Mouse (Mus musculus) forebrain, embryonic 16.5 days (tissue): ENCODE results near the gene Timm8a2. TPM values are rescaled to one million over a fixed set of nuclear protein-coding genes. Genes with fewer than 3 reads are reported as not detected.

Experiments
- ATAC-seq: fragments of 200-750 bp; cut with Nextera tagmentation; 2 replicates; pipeline ENCODE4 v1.8.0; 2017; ENCODE audit warnings: mild to moderate bottlenecking, moderate library complexity
- H3K27ac ChIP-seq: fragments of 300-500 bp; sonication (generic); 2 replicates; pipeline ENCODE4 v1.5.1; 2014; ENCODE audit warnings: low read length, control low read depth
- H3K27me3 ChIP-seq: fragments of 300-500 bp; sonication (generic); replicated peaks from 2 replicates; pipeline ENCODE4 v1.6.1; 2014; ENCODE audit warnings: low read length; ENCODE audit not compliant: control insufficient read depth, insufficient read depth
- H3K36me3 ChIP-seq: fragments of 300-500 bp; sonication (generic); 2 replicates; pipeline ENCODE4 v1.6.1; 2014; ENCODE audit not compliant: control insufficient read depth, insufficient read depth
- H3K4me1 ChIP-seq: fragments of 300-500 bp; sonication (generic); replicated peaks from 2 replicates; pipeline ENCODE4 v1.6.1; 2014; ENCODE audit warnings: low read length; ENCODE audit not compliant: control insufficient read depth, insufficient read depth
- H3K4me2 ChIP-seq: fragments of 300-500 bp; sonication (generic); 2 replicates; pipeline ENCODE4 v1.6.1; 2014; ENCODE audit warnings: mild to moderate bottlenecking, low read length, control low read depth
- H3K4me3 ChIP-seq: fragments of 300-500 bp; sonication (generic); replicated peaks from 2 replicates; pipeline ENCODE4 v1.5.1; 2014; ENCODE audit warnings: mild to moderate bottlenecking, low read length, control low read depth
- H3K9ac ChIP-seq: fragments of 300-500 bp; sonication (generic); replicated peaks from 2 replicates; pipeline ENCODE4 v1.6.1; 2014; ENCODE audit warnings: low read depth, low read length, control low read depth
- H3K9me3 ChIP-seq: fragments of 300-500 bp; sonication (generic); 2 replicates; pipeline ENCODE4 v1.6.1; 2016; ENCODE audit warnings: low read length; ENCODE audit not compliant: control insufficient read depth
- WGBS: fragments of 180-500 bp; shearing (Covaris S2); extraction: QIAGEN DNeasy Blood & Tissue Kit; methylation state at CpG from one replicate; pipeline ENCODE4 v1.1.7; 2014; 5-methylcytosine and 5-hydroxymethylcytosine counted together
- polyA plus RNA-seq: library from polyadenylated mRNA; unstranded; fragments of >200 nt; fragmentation: Nextera tagmentation; extraction: Ambion mirVana; gene quantifications from 2 replicates; pipeline ENCODE4 v1.2.1, GENCODE M21; 2015

Gene Timm8a2
- polyA plus RNA-seq: not detected in 2 replicates

DNA sequence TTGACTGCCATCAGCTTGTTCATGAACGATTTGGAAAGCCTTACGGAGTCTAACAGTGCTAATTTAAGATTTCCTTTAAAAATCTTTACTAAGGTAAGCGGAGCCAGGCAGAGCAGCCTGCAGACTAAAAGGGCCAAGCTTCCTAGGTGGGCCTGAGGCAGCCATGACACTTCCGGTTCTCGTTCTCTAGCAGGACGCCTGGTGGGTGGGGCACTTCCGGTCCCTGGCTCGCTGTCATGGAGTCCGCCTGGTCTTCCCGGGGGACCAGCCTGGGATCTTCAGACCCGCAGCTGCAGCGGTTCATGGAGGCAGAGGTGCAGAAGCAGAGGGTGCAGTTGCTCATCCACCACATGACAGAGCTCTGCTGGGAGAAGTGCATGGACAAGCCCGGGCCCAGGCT is at the start of gene Timm8a2:
Gene Timm8a2, plus strand, starts transcription at position 224 of the 400 bp plus-strand sequence.
- no peak for ATAC-seq
- Histone ChIP-seq H3K36me3 (no peaks in the 10 kb centered on the region), H3K9ac (no peak within 1 kb of the TSS), H3K9me3 (peaks cover 2% of the 10 kb centered on the region; the same call in 1 of the 2 replicates), H3K4me2 (no peak within 1 kb of the TSS), H3K27me3 (no peaks in the 10 kb centered on the region), H3K4me1 (no peaks in the 10 kb centered on the region), H3K4me3 (no peak within 1 kb of the TSS), H3K27ac (no peak within 1 kb of the TSS)
- WGBS: 96% methylated on average over 13 of the region's 13 CpGs

DNA sequence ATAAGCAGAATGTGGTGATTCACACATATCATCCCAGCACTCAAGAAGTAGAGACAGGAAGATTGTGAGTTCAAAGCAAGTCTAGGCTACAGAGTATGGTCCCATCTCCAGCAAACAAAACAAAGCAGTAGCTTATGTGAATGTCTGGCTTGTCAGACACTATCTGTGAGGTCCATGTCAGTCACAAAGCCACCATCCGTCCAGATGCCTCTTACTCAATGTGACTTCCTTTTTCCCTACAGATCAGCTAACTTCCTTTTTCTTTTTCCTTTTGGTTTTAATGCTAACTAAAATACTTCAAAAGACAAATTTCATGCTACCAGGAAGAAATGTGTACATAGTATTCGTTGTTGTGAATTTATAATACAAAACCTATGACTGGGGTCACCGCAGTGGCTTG is 49.0 kb upstream of the Timm8a2 start:
- no peak overlapping the region for H3K9ac ChIP-seq
- no peaks in the 10 kb centered on the region for H3K4me1 ChIP-seq
- no peak for ATAC-seq
- H3K4me2 ChIP-seq: no peak overlapping the region
- no peaks in the 10 kb centered on the region for H3K27me3 ChIP-seq
- no peaks in the 10 kb centered on the region for H3K36me3 ChIP-seq
- 89% methylated on average over 3 of the region's 3 CpGs for WGBS
- H3K9me3 ChIP-seq: no peaks in the 10 kb centered on the region
- no peak overlapping the region for H3K27ac ChIP-seq
- H3K4me3 ChIP-seq: no peak overlapping the region

- Histone ChIP-seq H3K4me3 (no peak overlapping the region), H3K4me2 (no peak overlapping the region), H3K27me3 (no peaks in the 10 kb centered on the region), H3K36me3 (no peaks in the 10 kb centered on the region), H3K27ac (no peak overlapping the region), H3K9me3 (no peaks in the 10 kb centered on the region), H3K4me1 (no peaks in the 10 kb centered on the region), H3K9ac (no peak overlapping the region)
- 89% methylated on average over 6 of the region's 6 CpGs for WGBS
- no peak for ATAC-seq
These were observed 48.4 kb upstream of the Timm8a2 start for GRCm38 (mm10) chr14:121986028-121986427.

- Histone ChIP-seq H3K9ac (no peak overlapping the region), H3K36me3 (no peaks in the 10 kb centered on the region), H3K9me3 (no peaks in the 10 kb centered on the region), H3K4me2 (no peak overlapping the region), H3K4me1 (no peaks in the 10 kb centered on the region), H3K27me3 (no peaks in the 10 kb centered on the region), H3K27ac (no peak overlapping the region), H3K4me3 (no peak overlapping the region)
- WGBS: 93% methylated on average over 1 of the region's 1 CpGs
- no peak for ATAC-seq
These were observed 47.2 kb upstream of the Timm8a2 start for GRCm38 (mm10) chr14:121987287-121987686.

DNA sequence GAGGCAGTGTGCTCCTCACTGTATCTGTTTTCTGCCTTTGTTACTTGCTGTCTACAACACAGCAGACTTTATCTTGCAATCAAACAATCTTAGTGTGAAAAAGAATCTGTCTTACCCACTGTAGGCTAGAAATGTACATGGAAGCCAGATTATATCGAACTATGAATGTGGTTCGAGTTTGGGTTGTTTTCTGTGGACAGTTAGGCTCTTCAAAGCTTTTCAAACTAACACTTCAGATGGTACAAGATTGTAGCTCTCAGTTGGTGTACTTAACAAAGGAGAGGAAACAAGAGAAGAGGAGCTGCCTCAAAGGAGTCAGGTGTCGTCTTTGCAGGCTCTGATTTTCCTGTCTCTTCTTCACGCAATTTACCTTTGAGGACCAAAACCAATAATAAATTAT is 46.8 kb upstream of the Timm8a2 start:
- no peak for ATAC-seq
- Histone ChIP-seq H3K4me3 (no peak overlapping the region), H3K27me3 (no peaks in the 10 kb centered on the region), H3K9me3 (no peaks in the 10 kb centered on the region), H3K4me2 (no peak overlapping the region), H3K27ac (no peak overlapping the region), H3K9ac (no peak overlapping the region), H3K4me1 (no peaks in the 10 kb centered on the region), H3K36me3 (no peaks in the 10 kb centered on the region)
- WGBS: 83% methylated on average over 4 of the region's 4 CpGs

DNA sequence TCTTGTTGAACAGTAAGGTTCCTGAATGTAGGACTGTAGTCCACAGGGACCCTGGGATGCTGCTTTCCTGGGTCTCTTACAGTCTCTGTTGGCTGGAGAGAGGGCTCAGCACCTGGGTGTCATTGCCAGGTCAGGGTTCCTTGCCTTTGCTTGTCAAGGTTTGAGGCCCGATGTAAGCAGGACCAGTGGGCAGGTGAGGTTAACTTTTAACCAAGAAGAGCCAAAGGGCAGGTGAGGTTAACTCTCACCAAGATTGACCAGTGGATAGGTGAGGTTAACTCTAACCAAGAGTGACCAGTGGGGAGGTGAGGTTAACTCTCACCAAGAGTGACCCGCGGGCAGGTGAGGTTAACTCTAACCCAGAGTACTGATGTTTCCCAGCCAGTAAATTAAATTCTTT is 45.1 kb upstream of the Timm8a2 start:
- no peaks in the 10 kb centered on the region for H3K36me3 ChIP-seq
- H3K27ac ChIP-seq: no peak overlapping the region
- H3K4me3 ChIP-seq: no peak overlapping the region
- no peaks in the 10 kb centered on the region for H3K4me1 ChIP-seq
- H3K4me2 ChIP-seq: no peak overlapping the region
- ATAC-seq: no peak
- H3K9ac ChIP-seq: no peak overlapping the region
- WGBS: 96% methylated on average over 3 of the region's 3 CpGs
- H3K9me3 ChIP-seq: no peaks in the 10 kb centered on the region
- no peaks in the 10 kb centered on the region for H3K27me3 ChIP-seq

DNA sequence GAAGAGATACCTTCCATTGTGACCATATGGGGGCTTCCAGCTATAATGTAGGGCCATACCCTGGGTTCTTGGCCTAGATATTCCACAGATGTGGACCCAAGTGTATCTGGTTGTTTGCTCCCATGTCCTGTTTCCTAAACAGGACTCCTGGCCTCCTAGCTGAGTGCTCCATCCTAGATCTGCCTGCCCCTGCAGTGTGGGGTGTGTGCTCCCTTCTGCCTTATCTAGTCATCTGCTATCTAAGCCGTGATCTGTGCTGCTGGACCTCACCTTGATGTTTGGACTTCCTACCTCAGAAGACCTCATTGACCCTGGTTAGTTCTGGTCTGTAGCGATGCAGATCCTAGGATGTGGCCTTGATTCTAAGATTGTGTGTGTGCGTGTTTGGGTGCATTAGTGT is 44.6 kb upstream of the Timm8a2 start:
- Histone ChIP-seq H3K4me2 (no peak overlapping the region), H3K27me3 (no peaks in the 10 kb centered on the region), H3K4me3 (no peak overlapping the region), H3K9me3 (no peaks in the 10 kb centered on the region), H3K4me1 (no peaks in the 10 kb centered on the region), H3K9ac (no peak overlapping the region), H3K27ac (no peak overlapping the region), H3K36me3 (no peaks in the 10 kb centered on the region)
- WGBS: 96% methylated on average over 3 of the region's 3 CpGs
- ATAC-seq: no peak

DNA sequence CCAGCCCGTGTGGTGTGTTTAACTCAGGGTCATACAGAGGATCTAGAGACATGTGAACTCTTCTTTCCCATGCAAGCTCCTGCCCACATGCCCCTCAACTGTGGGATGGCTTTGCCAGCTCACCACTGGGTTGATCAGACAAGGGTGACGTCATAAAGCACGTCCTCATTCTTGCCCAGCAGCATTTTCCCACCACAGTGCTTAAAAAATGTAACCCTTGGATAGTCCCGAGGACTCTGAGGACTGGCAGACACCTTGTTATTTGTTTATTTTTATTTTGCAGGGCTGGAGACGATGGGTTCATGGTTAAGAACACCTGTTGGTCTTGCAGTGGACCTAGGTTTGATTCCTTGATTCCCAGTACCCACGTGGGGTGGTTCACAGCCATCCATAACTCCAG is 43.6 kb upstream of the Timm8a2 start:
- Histone ChIP-seq H3K9me3 (no peaks in the 10 kb centered on the region), H3K36me3 (no peaks in the 10 kb centered on the region), H3K4me1 (no peaks in the 10 kb centered on the region), H3K9ac (no peak overlapping the region), H3K27ac (no peak overlapping the region), H3K4me3 (no peak overlapping the region), H3K27me3 (no peaks in the 10 kb centered on the region), H3K4me2 (no peak overlapping the region)
- 93% methylated on average over 6 of the region's 6 CpGs for WGBS
- no peak for ATAC-seq

- no peaks in the 10 kb centered on the region for H3K4me1 ChIP-seq
- no peak for ATAC-seq
These were observed 42.6 kb upstream of the Timm8a2 start for GRCm38 (mm10) chr14:121991921-121992320.

More at GRCm38 (mm10) chr14:121991921-121992320, 42.6 kb upstream of the Timm8a2 start:
- H3K9me3 ChIP-seq: no peaks in the 10 kb centered on the region
- H3K27me3 ChIP-seq: no peaks in the 10 kb centered on the region
- no peak overlapping the region for H3K4me2 ChIP-seq
- no peak overlapping the region for H3K27ac ChIP-seq
- H3K9ac ChIP-seq: no peak overlapping the region
- no peak overlapping the region for H3K4me3 ChIP-seq
- H3K36me3 ChIP-seq: no peaks in the 10 kb centered on the region
